Mouse (Mus musculus): Measurements from ENCODE around the gene Zfp472.
"Not testable (repeated sequence)": the region's sequence is repeated elsewhere in the genome, so short reads cannot be mapped to it uniquely, and the experiment has no call there.

GRCm38 (mm10) chr17:33020434-33020833, 54.8 kb downstream of the Zfp472 start:
- TF ChIP-seq POLR2A (IDR thresholded peaks at IDR 0.05; ENCODE audit: extremely low read depth, insufficient read depth, low read length); CTCF (IDR thresholded peaks at IDR 0.05; ENCODE audit: low read depth, low read length): not testable (repeated sequence)
